Mouse (Mus musculus): ENCODE data around the gene Smyd3. TPM values are rescaled to one million over a fixed set of nuclear protein-coding genes. Genes with fewer than 3 reads are reported as not detected.

Smyd3 gene
- total and polyA plus RNA-seq, 2 experiments from 2014 or later, result 15.8 to 28.4 TPM

- Histone ChIP-seq H3K27ac (ENCODE audit: low read depth, low read length) (no peak overlapping the region), H3K9me3 (ENCODE audit: low read length) (no peaks in the 10 kb centered on the region), H3K9ac (replicated peaks; ENCODE audit: low read length, poor library complexity, severe bottlenecking) (no peak overlapping the region), H3K4me2 (ENCODE audit: low read depth, low read length, poor library complexity, severe bottlenecking) (no peak overlapping the region), H3K4me1 (ENCODE audit: insufficient read depth, low read length) (no peaks in the 10 kb centered on the region), H3K36me3 (ENCODE audit: insufficient read depth, low read length) (no peaks in the 10 kb centered on the region), H3K4me3 (ENCODE audit: low read depth, low read length) (no peak overlapping the region), H3K27me3 (ENCODE audit: insufficient read depth, low read length) (no peaks in the 10 kb centered on the region)
- ATAC-seq (ENCODE audit: low FRiP score), result no peak
- TF ChIP-seq CTCF (IDR thresholded peaks at IDR 0.05), result no peak
- no peak for DNase-seq (ENCODE audit: low spot score)
- WGBS, result 71% methylated on average over 3 of the region's 3 CpGs
Observed at GRCm38 (mm10) chr1:179126287-179126686, 391.6 kb downstream of the Smyd3 start.

- H3K9me3 ChIP-seq (ENCODE audit: low read length), result no peaks in the 10 kb centered on the region
- no peaks in the 10 kb centered on the region for H3K27me3 ChIP-seq (ENCODE audit: insufficient read depth, low read length)
- no peaks in the 10 kb centered on the region for H3K36me3 ChIP-seq (ENCODE audit: insufficient read depth, low read length)
- H3K4me2 ChIP-seq (ENCODE audit: low read depth, low read length, poor library complexity, severe bottlenecking), result no peak overlapping the region
- WGBS, result 62% methylated on average over 11 of the region's 11 CpGs
- no peak overlapping the region for H3K27ac ChIP-seq (ENCODE audit: low read depth, low read length)
- H3K4me1 ChIP-seq (ENCODE audit: insufficient read depth, low read length), result no peaks in the 10 kb centered on the region
- H3K9ac ChIP-seq (replicated peaks; ENCODE audit: low read length, poor library complexity, severe bottlenecking), result no peak overlapping the region
- TF ChIP-seq CTCF (IDR thresholded peaks at IDR 0.05), result no peak
- DNase-seq (ENCODE audit: low spot score) (peak; percentile 26), ATAC-seq (ENCODE audit: low FRiP score) (no peak)
- H3K4me3 ChIP-seq (ENCODE audit: low read depth, low read length), result no peak overlapping the region
Observed at GRCm38 (mm10) chr1:179122476-179123229, 395.2 kb downstream of the Smyd3 start.

GRCm38 (mm10) chr1:179120217-179120966 is 397.4 kb downstream of the Smyd3 start:
- H3K4me3 ChIP-seq (ENCODE audit: low read depth, low read length), result no peak overlapping the region
- no peak for TF ChIP-seq CTCF (IDR thresholded peaks at IDR 0.05)
- H3K27ac ChIP-seq (ENCODE audit: low read depth, low read length), result no peak overlapping the region
- H3K9me3 ChIP-seq (ENCODE audit: low read length), result no peaks in the 10 kb centered on the region
- no peaks in the 10 kb centered on the region for H3K4me1 ChIP-seq (ENCODE audit: insufficient read depth, low read length)
- ATAC-seq (ENCODE audit: low FRiP score), result no peak
- 50% methylated on average over 9 of the region's 9 CpGs for WGBS
- H3K36me3 ChIP-seq (ENCODE audit: insufficient read depth, low read length), result no peaks in the 10 kb centered on the region
- DNase-seq (ENCODE audit: low spot score), result no peak
- H3K27me3 ChIP-seq (ENCODE audit: insufficient read depth, low read length), result no peaks in the 10 kb centered on the region
- no peak overlapping the region for H3K9ac ChIP-seq (replicated peaks; ENCODE audit: low read length, poor library complexity, severe bottlenecking)
- no peak overlapping the region for H3K4me2 ChIP-seq (ENCODE audit: low read depth, low read length, poor library complexity, severe bottlenecking)

GRCm38 (mm10) chr1:179118673-179119072 is 399.2 kb downstream of the Smyd3 start:
- H3K9ac ChIP-seq (replicated peaks; ENCODE audit: low read length, poor library complexity, severe bottlenecking), result no peak overlapping the region
- ATAC-seq (ENCODE audit: low FRiP score) (no peak), DNase-seq (ENCODE audit: low spot score) (no peak)
- 84% methylated on average over 7 of the region's 7 CpGs for WGBS
- no peak overlapping the region for H3K4me2 ChIP-seq (ENCODE audit: low read depth, low read length, poor library complexity, severe bottlenecking)
- H3K4me3 ChIP-seq (ENCODE audit: low read depth, low read length), result no peak overlapping the region
- no peaks in the 10 kb centered on the region for H3K27me3 ChIP-seq (ENCODE audit: insufficient read depth, low read length)
- no peak for TF ChIP-seq CTCF (IDR thresholded peaks at IDR 0.05)
- no peak overlapping the region for H3K27ac ChIP-seq (ENCODE audit: low read depth, low read length)
- no peaks in the 10 kb centered on the region for H3K9me3 ChIP-seq (ENCODE audit: low read length)
- no peaks in the 10 kb centered on the region for H3K36me3 ChIP-seq (ENCODE audit: insufficient read depth, low read length)
- H3K4me1 ChIP-seq (ENCODE audit: insufficient read depth, low read length), result no peaks in the 10 kb centered on the region

- Histone ChIP-seq H3K36me3 (ENCODE audit: insufficient read depth, low read length) (no peaks in the 10 kb centered on the region), H3K4me3 (ENCODE audit: low read depth, low read length) (no peak overlapping the region), H3K9me3 (ENCODE audit: low read length) (no peaks in the 10 kb centered on the region), H3K9ac (replicated peaks; ENCODE audit: low read length, poor library complexity, severe bottlenecking) (no peak overlapping the region), H3K4me2 (ENCODE audit: low read depth, low read length, poor library complexity, severe bottlenecking) (no peak overlapping the region), H3K27me3 (ENCODE audit: insufficient read depth, low read length) (no peaks in the 10 kb centered on the region), H3K4me1 (ENCODE audit: insufficient read depth, low read length) (no peaks in the 10 kb centered on the region), H3K27ac (ENCODE audit: low read depth, low read length) (no peak overlapping the region)
- ATAC-seq (ENCODE audit: low FRiP score) (no peak), DNase-seq (ENCODE audit: low spot score) (no peak)
- 89% methylated on average over 10 of the region's 10 CpGs for WGBS
- TF ChIP-seq CTCF (IDR thresholded peaks at IDR 0.05), result no peak
Observed at GRCm38 (mm10) chr1:179116729-179117663, 400.8 kb downstream of the Smyd3 start.

Measured in midbrain, postnatal 0 days (tissue).